Mouse (Mus musculus) limb, embryonic 10.5 days (tissue): ENCODE data around the gene Gm20479. TPM values are rescaled to one million over a fixed set of nuclear protein-coding genes. Genes with fewer than 3 reads are reported as not detected.

Source experiments
- DNase-seq: peaks from one replicate; pipeline ENCODE4 v3.0.0-alpha.2; 2017; ENCODE audit warnings: low spot score
- H3K27ac ChIP-seq: fragments of 300-500 bp; sonication (generic); 2 replicates; pipeline ENCODE4 v1.5.1; 2016; ENCODE audit warnings: mild to moderate bottlenecking
- H3K27me3 ChIP-seq: fragments of 300-500 bp; sonication (generic); 2 replicates; pipeline ENCODE4 v1.6.1; 2016; ENCODE audit warnings: low read depth, mild to moderate bottlenecking; ENCODE audit not compliant: poor library complexity, severe bottlenecking
- H3K36me3 ChIP-seq: fragments of 300-500 bp; sonication (generic); 2 replicates; pipeline ENCODE4 v1.6.1; 2016; ENCODE audit warnings: mild to moderate bottlenecking, moderate library complexity
- H3K4me1 ChIP-seq: fragments of 300-500 bp; sonication (generic); 2 replicates; pipeline ENCODE4 v1.6.1; 2016
- H3K4me3 ChIP-seq: fragments of 300-500 bp; sonication (generic); 2 replicates; pipeline ENCODE4 v1.5.1; 2016; ENCODE audit warnings: mild to moderate bottlenecking, moderate library complexity
- H3K9me3 ChIP-seq: fragments of 300-500 bp; sonication (generic); replicated peaks from 2 replicates; pipeline ENCODE4 v1.6.1; 2016; ENCODE audit warnings: mild to moderate bottlenecking
- whole genome bisulfite sequencing: fragments of 180-500 bp; shearing (Covaris S2); methylation state at CpG from one replicate; pipeline ENCODE4 v1.1.7; 2016; 5-methylcytosine and 5-hydroxymethylcytosine counted together
- polyA plus RNA-seq: library from polyadenylated mRNA; unstranded; fragments of >200 nt; fragmentation: Nextera tagmentation; extraction: Ambion mirVana; gene quantifications from 2 replicates; pipeline ENCODE4 v1.2.1, GENCODE M21; 2016

Gene Gm20479
- polyA plus RNA-seq, 1 experiment from 2014 or later, result not detected

GRCm38 (mm10) chr7:27329326-27329947 lies 27.8 kb downstream of the Gm20479 start:
- Histone ChIP-seq H3K9me3 (no peaks in the 10 kb centered on the region), H3K4me1 (peaks cover 64% of the 10 kb centered on the region), H3K27ac (no peak overlapping the region), H3K4me3 (peak overlapping the region; percentile 37), H3K27me3 (peaks cover 100% of the 10 kb centered on the region), H3K36me3 (0 out of 2 replicates have a peak, but pooled peaks cover 2% of the 10 kb centered on the region)
- DNase-seq, result peak; percentile 92
- 3% methylated on average over 45 of the region's 45 CpGs for whole genome bisulfite sequencing

- H3K9me3 ChIP-seq, result no peaks in the 10 kb centered on the region
- WGBS, result 36% methylated on average over 16 of the region's 16 CpGs
- no peak for DNase-seq
- peaks cover 100% of the 10 kb centered on the region for H3K27me3 ChIP-seq
- 0 out of 2 replicates have a peak, but pooled peaks cover 2% of the 10 kb centered on the region for H3K36me3 ChIP-seq
- H3K4me1 ChIP-seq, result peaks cover 56% of the 10 kb centered on the region
- H3K4me3 ChIP-seq, result peak overlapping the region; percentile 37; the same call in 1 of the 2 replicates
- H3K27ac ChIP-seq, result no peak overlapping the region
Measured at GRCm38 (mm10) chr7:27328648-27329047, 28.6 kb downstream of the Gm20479 start.

- H3K4me3 ChIP-seq, result no peak overlapping the region
- peaks cover 100% of the 10 kb centered on the region for H3K27me3 ChIP-seq
- H3K9me3 ChIP-seq, result no peaks in the 10 kb centered on the region
- peaks cover 52% of the 10 kb centered on the region for H3K4me1 ChIP-seq
- H3K27ac ChIP-seq, result no peak overlapping the region
- DNase-seq, result no peak
- 0 out of 2 replicates have a peak, but pooled peaks cover 2% of the 10 kb centered on the region for H3K36me3 ChIP-seq
- WGBS, result 87% methylated on average over 11 of the region's 11 CpGs
Measured at GRCm38 (mm10) chr7:27328161-27328560, 29.1 kb downstream of the Gm20479 start.

GRCm38 (mm10) chr7:27327500-27327899 lies 29.7 kb downstream of the Gm20479 start:
- peaks cover 100% of the 10 kb centered on the region for H3K27me3 ChIP-seq
- H3K4me1 ChIP-seq, result peaks cover 46% of the 10 kb centered on the region
- no peak overlapping the region for H3K4me3 ChIP-seq
- H3K9me3 ChIP-seq, result no peaks in the 10 kb centered on the region
- peaks cover 2% of the 10 kb centered on the region; the same call in 1 of the 2 replicates for H3K36me3 ChIP-seq
- H3K27ac ChIP-seq, result no peak overlapping the region
- DNase-seq, result no peak
- 89% methylated on average over 8 of the region's 8 CpGs for WGBS

- Histone ChIP-seq H3K27ac (0 out of 2 replicates have a peak overlapping the region, but pooled peaks have one; percentile 14), H3K36me3 (peaks cover 2% of the 10 kb centered on the region; the same call in 1 of the 2 replicates), H3K9me3 (no peaks in the 10 kb centered on the region), H3K4me1 (peaks cover 50% of the 10 kb centered on the region), H3K4me3 (peak overlapping the region; percentile 50), H3K27me3 (peaks cover 100% of the 10 kb centered on the region)
- WGBS, result 27% methylated on average over 34 of the region's 34 CpGs
- DNase-seq, result no peak
Measured at GRCm38 (mm10) chr7:27326101-27326880, 30.9 kb downstream of the Gm20479 start.

GRCm38 (mm10) chr7:27325697-27326096 lies 31.5 kb downstream of the Gm20479 start:
- H3K27me3 ChIP-seq, result peaks cover 100% of the 10 kb centered on the region
- WGBS, result under 1% methylated on average over 24 of the region's 24 CpGs
- no peaks in the 10 kb centered on the region for H3K9me3 ChIP-seq
- H3K4me3 ChIP-seq, result peak overlapping the region; percentile 50
- DNase-seq, result peak; percentile 74
- H3K4me1 ChIP-seq, result peaks cover 44% of the 10 kb centered on the region
- peaks cover 2% of the 10 kb centered on the region; the same call in 1 of the 2 replicates for H3K36me3 ChIP-seq
- H3K27ac ChIP-seq, result peak overlapping the region; percentile 32

- Histone ChIP-seq H3K27me3 (peaks cover 94% of the 10 kb centered on the region), H3K36me3 (peaks cover 2% of the 10 kb centered on the region; the same call in 1 of the 2 replicates), H3K4me1 (peaks cover 40% of the 10 kb centered on the region), H3K4me3 (peak overlapping the region; percentile 50), H3K9me3 (no peaks in the 10 kb centered on the region), H3K27ac (no peak overlapping the region)
- 52% methylated on average over 18 of the region's 20 CpGs for WGBS
- no peak for DNase-seq
Measured at GRCm38 (mm10) chr7:27324928-27325327, 32.3 kb downstream of the Gm20479 start.

- Histone ChIP-seq H3K4me3 (no peak overlapping the region), H3K9me3 (no peaks in the 10 kb centered on the region), H3K27ac (no peak overlapping the region), H3K36me3 (peaks cover 2% of the 10 kb centered on the region; the same call in 1 of the 2 replicates), H3K27me3 (peaks cover 86% of the 10 kb centered on the region), H3K4me1 (peaks cover 35% of the 10 kb centered on the region)
- 96% methylated on average over 11 of the region's 11 CpGs for WGBS
- DNase-seq, result no peak
Measured at GRCm38 (mm10) chr7:27324161-27324560, 33.1 kb downstream of the Gm20479 start.

GRCm38 (mm10) chr7:27323001-27323400 lies 34.2 kb downstream of the Gm20479 start:
- no peak overlapping the region for H3K4me3 ChIP-seq
- H3K27ac ChIP-seq, result no peak overlapping the region
- WGBS, result 92% methylated on average over 5 of the region's 5 CpGs
- no peak for DNase-seq
- H3K27me3 ChIP-seq, result peaks cover 75% of the 10 kb centered on the region
- H3K9me3 ChIP-seq, result no peaks in the 10 kb centered on the region
- H3K4me1 ChIP-seq, result peaks cover 29% of the 10 kb centered on the region
- H3K36me3 ChIP-seq, result peaks cover 2% of the 10 kb centered on the region; the same call in 1 of the 2 replicates

- Histone ChIP-seq H3K36me3 (peaks cover 2% of the 10 kb centered on the region; the same call in 1 of the 2 replicates), H3K4me1 (peaks cover 29% of the 10 kb centered on the region), H3K27ac (no peak overlapping the region), H3K9me3 (no peaks in the 10 kb centered on the region), H3K27me3 (peaks cover 68% of the 10 kb centered on the region), H3K4me3 (no peak overlapping the region)
- 13% methylated on average over 13 of the region's 13 CpGs for WGBS
- no peak for DNase-seq
Measured at GRCm38 (mm10) chr7:27322291-27322690, 34.9 kb downstream of the Gm20479 start.

GRCm38 (mm10) chr7:27319411-27319810 lies 37.8 kb downstream of the Gm20479 start:
- Histone ChIP-seq H3K36me3 (no peaks in the 10 kb centered on the region; the same call in 1 of the 2 replicates), H3K27me3 (peaks cover 39% of the 10 kb centered on the region), H3K27ac (no peak overlapping the region), H3K4me3 (no peak overlapping the region), H3K4me1 (peaks cover 13% of the 10 kb centered on the region; the same call in 1 of the 2 replicates), H3K9me3 (no peaks in the 10 kb centered on the region)
- DNase-seq, result peak; percentile 28
- WGBS, result 90% methylated on average over 22 of the region's 22 CpGs

- DNase-seq, result peak; percentile 27
- no peak overlapping the region for H3K4me3 ChIP-seq
- no peak overlapping the region for H3K27ac ChIP-seq
- WGBS, result 52% methylated on average over 7 of the region's 7 CpGs
- H3K4me1 ChIP-seq, result peaks cover 6% of the 10 kb centered on the region
- H3K27me3 ChIP-seq, result peaks cover 17% of the 10 kb centered on the region
- peaks cover 8% of the 10 kb centered on the region for H3K9me3 ChIP-seq
- H3K36me3 ChIP-seq, result no peaks in the 10 kb centered on the region
Measured at GRCm38 (mm10) chr7:27315958-27316357, 41.3 kb downstream of the Gm20479 start.

GRCm38 (mm10) chr7:27314393-27314792 lies 42.8 kb downstream of the Gm20479 start:
- H3K4me1 ChIP-seq, result peaks cover 17% of the 10 kb centered on the region
- DNase-seq, result no peak

More at GRCm38 (mm10) chr7:27314393-27314792, 42.8 kb downstream of the Gm20479 start:
- Histone ChIP-seq H3K36me3 (no peaks in the 10 kb centered on the region), H3K27ac (no peak overlapping the region), H3K9me3 (peaks cover 8% of the 10 kb centered on the region), H3K4me3 (no peak overlapping the region), H3K27me3 (peaks cover 29% of the 10 kb centered on the region)
- 89% methylated on average over 3 of the region's 3 CpGs for WGBS
